Mouse (Mus musculus): Measurements from ENCODE around the gene Gm49318.

The Gm49318 gene

GRCm38 (mm10) chr9:22030386-22030785, 40.7 kb downstream of the Gm49318 start:
- no peak for DNase-seq (ENCODE audit: low read depth, low spot score)

GRCm38 (mm10) chr9:22028467-22028866, 42.6 kb downstream of the Gm49318 start:
- peak; percentile 36 for DNase-seq (ENCODE audit: low read depth, low spot score)

- DNase-seq (ENCODE audit: low read depth, low spot score), result no peak
These were observed 46.5 kb downstream of the Gm49318 start for GRCm38 (mm10) chr9:22024592-22024991.

GRCm38 (mm10) chr9:22017208-22017825, 53.7 kb downstream of the Gm49318 start:
- DNase-seq (ENCODE audit: low read depth, low spot score), result no peak

GRCm38 (mm10) chr9:22016245-22016644, 54.8 kb downstream of the Gm49318 start:
- DNase-seq (ENCODE audit: low read depth, low spot score), result no peak

- no peak for DNase-seq (ENCODE audit: low read depth, low spot score)
These were observed 58.3 kb downstream of the Gm49318 start for GRCm38 (mm10) chr9:22012731-22013130.

- no peak for DNase-seq (ENCODE audit: low read depth, low spot score)
These were observed 60.0 kb downstream of the Gm49318 start for GRCm38 (mm10) chr9:22011055-22011454.

- no peak for DNase-seq (ENCODE audit: low read depth, low spot score)
These were observed 66.5 kb downstream of the Gm49318 start for GRCm38 (mm10) chr9:22004546-22004945.

GRCm38 (mm10) chr9:22003163-22003554, 67.9 kb downstream of the Gm49318 start:
- peak; percentile 47 for DNase-seq (ENCODE audit: low read depth, low spot score)

GRCm38 (mm10) chr9:22002194-22003162, 68.6 kb downstream of the Gm49318 start, which contains the start of the genes Ccdc151 and Prkcsh:
Gene Ccdc151 (minus strand): TSS chr9:22002634.
Gene Prkcsh (plus strand): TSS chr9:22002806.
- DNase-seq (ENCODE audit: low read depth, low spot score), result peak; percentile 100

- DNase-seq (ENCODE audit: low read depth, low spot score), result no peak
These were observed 69.4 kb downstream of the Gm49318 start for GRCm38 (mm10) chr9:22001633-22002032.

GRCm38 (mm10) chr9:22000296-22000695, 70.8 kb downstream of the Gm49318 start:
- DNase-seq (ENCODE audit: low read depth, low spot score), result no peak

GRCm38 (mm10) chr9:21996178-21996867, 74.7 kb downstream of the Gm49318 start:
- no peak for DNase-seq (ENCODE audit: low read depth, low spot score)

- DNase-seq (ENCODE audit: low read depth, low spot score), result no peak
These were observed 78.8 kb downstream of the Gm49318 start for GRCm38 (mm10) chr9:21992227-21992626.

GRCm38 (mm10) chr9:21989230-21990110, 81.6 kb downstream of the Gm49318 start, which contains the start of gene Rgl3:
Gene Rgl3 (minus strand): TSS chr9:21989446.
- DNase-seq (ENCODE audit: low read depth, low spot score), result peak; percentile 24

- DNase-seq (ENCODE audit: low read depth, low spot score), result no peak
These were observed 82.5 kb downstream of the Gm49318 start for GRCm38 (mm10) chr9:21988421-21989101.

GRCm38 (mm10) chr9:21987592-21988342, 83.3 kb downstream of the Gm49318 start:
- DNase-seq (ENCODE audit: low read depth, low spot score), result no peak

Data from mesoderm, embryonic 11.5 days (tissue).